Mouse (Mus musculus): ENCODE data around the gene Mtch2. TPM values are rescaled to one million over a fixed set of nuclear protein-coding genes. Genes with fewer than 3 reads are reported as not detected.
"Not testable (repeated sequence)": the region's sequence is repeated elsewhere in the genome, so short reads cannot be mapped to it uniquely, and the experiment has no call there.

Gene Mtch2
- polyA plus RNA-seq, 1 experiment from 2014 or later, result 188 TPM

DNA sequence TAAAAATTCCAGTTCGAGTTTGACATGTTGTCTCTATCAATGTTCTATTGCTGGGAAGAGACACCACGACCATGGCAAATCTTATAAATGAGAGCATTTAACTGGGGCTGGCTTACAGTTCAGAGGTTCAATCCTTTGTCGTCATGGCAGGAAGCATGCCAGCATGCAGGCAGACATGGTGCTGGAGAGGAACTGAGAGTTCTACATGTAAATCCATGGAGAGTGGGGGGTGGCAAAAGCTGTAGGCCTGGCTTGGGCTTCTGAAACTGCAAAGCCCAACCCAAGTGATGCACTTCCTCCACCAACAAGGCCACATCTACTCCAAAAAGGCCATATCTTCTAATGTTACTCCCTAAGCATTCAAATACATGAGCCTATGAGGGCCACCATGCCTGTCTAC, 26.1 kb upstream of the Mtch2 start:
- Histone ChIP-seq H3K9ac (ENCODE audit: low read depth, low read length) (no peak overlapping the region), H3K27ac (no peak overlapping the region), H3K4me2 (ENCODE audit: low read length) (no peak overlapping the region), H3K4me3 (replicated peaks; ENCODE audit: low read depth, low read length) (no peak overlapping the region), H3K27me3 (ENCODE audit: insufficient read depth, low read length) (no peaks in the 10 kb centered on the region), H3K9me3 (replicated peaks; ENCODE audit: low read length) (no peaks in the 10 kb centered on the region), H3K36me3 (ENCODE audit: insufficient read depth, low read length) (no peaks in the 10 kb centered on the region), H3K4me1 (replicated peaks; ENCODE audit: insufficient read depth, low read length) (no peaks in the 10 kb centered on the region)
- DNase-seq (ENCODE audit: low spot score) (no peak), ATAC-seq (replicated peaks; ENCODE audit: low FRiP score, low read depth) (no peak)
- TF ChIP-seq CTCF (IDR thresholded peaks at IDR 0.05; ENCODE audit: low read depth), result no peak
- WGBS, result 88% methylated on average over 3 of the region's 3 CpGs

DNA sequence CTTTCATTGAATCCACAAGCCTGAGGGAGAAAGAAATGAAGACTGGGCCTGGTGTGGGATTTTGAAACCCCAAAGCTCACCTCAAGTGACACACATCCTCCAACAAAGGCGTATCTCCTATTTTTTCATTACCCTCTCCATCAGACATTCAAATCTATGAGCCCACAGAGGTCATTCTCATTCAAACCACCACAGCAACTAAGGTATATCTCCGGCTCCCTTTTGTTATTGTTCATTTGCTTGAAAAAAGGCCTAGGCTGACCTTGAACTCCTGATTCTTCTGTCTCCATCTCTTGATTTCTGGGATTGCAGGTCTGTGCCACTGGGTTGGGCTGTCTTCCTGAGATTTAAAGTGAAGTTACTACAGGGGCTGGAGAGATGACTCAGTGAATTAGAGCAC, 24.0 kb upstream of the Mtch2 start:
- 83% methylated on average over 2 of the region's 2 CpGs for WGBS
- Histone ChIP-seq H3K4me1 (replicated peaks; ENCODE audit: insufficient read depth, low read length) (no peaks in the 10 kb centered on the region), H3K27ac (no peak overlapping the region), H3K9me3 (replicated peaks; ENCODE audit: low read length) (no peaks in the 10 kb centered on the region), H3K27me3 (ENCODE audit: insufficient read depth, low read length) (no peaks in the 10 kb centered on the region), H3K4me3 (replicated peaks; ENCODE audit: low read depth, low read length) (no peak overlapping the region), H3K4me2 (ENCODE audit: low read length) (no peak overlapping the region), H3K9ac (ENCODE audit: low read depth, low read length) (no peak overlapping the region), H3K36me3 (ENCODE audit: insufficient read depth, low read length) (no peaks in the 10 kb centered on the region)
- no peak for TF ChIP-seq CTCF (IDR thresholded peaks at IDR 0.05; ENCODE audit: low read depth)
- DNase-seq (ENCODE audit: low spot score), result no peak
- no peak for ATAC-seq (replicated peaks; ENCODE audit: low FRiP score, low read depth)

DNA sequence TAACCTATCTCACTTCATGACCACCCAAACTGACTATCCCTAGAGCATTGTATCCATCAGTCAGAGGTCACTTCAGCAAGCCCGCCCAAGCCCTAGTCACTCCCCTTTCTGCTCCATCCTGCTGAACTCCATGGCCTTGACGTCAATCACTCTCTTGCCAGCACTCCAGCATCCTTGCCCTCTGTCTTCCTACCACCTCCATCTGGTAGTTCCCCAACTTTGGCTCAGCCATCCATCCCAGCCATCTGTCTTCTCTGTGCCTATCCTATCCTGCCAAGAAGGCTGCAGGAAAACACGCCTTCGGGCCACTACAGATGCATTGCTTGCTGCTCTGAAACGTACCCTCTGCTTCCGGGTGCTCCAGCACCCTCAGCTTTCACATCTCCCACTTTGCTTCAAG, 23.2 kb upstream of the Mtch2 start:
- DNase-seq (ENCODE audit: low spot score), result no peak
- no peak overlapping the region for H3K4me2 ChIP-seq (ENCODE audit: low read length)
- H3K4me3 ChIP-seq (replicated peaks; ENCODE audit: low read depth, low read length), result no peak overlapping the region
- H3K9me3 ChIP-seq (replicated peaks; ENCODE audit: low read length), result no peaks in the 10 kb centered on the region
- H3K27ac ChIP-seq, result no peak overlapping the region
- 82% methylated on average over 6 of the region's 6 CpGs for WGBS
- H3K27me3 ChIP-seq (ENCODE audit: insufficient read depth, low read length), result no peaks in the 10 kb centered on the region
- H3K36me3 ChIP-seq (ENCODE audit: insufficient read depth, low read length), result no peaks in the 10 kb centered on the region
- no peaks in the 10 kb centered on the region for H3K4me1 ChIP-seq (replicated peaks; ENCODE audit: insufficient read depth, low read length)
- no peak for TF ChIP-seq CTCF (IDR thresholded peaks at IDR 0.05; ENCODE audit: low read depth)
- ATAC-seq (replicated peaks; ENCODE audit: low FRiP score, low read depth), result no peak
- no peak overlapping the region for H3K9ac ChIP-seq (ENCODE audit: low read depth, low read length)

DNA sequence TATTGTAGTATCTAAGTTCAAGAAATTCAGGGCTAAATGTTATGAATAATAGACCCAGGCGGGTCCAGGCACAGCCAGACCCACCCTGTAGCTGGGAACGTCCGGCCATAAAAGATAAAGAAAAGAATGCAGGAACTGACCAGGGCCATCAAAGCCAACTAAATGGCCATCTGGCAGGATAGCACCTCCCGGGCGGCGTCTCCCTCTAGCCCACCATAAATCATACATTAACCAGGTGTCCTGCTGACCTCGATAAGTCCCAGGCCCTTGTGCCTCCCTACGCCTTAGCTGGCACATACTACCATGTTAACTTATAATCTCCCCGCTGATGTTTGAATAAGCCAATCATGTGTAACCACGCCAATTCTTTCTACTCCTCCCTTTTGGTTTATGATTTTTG, 22.4 kb upstream of the Mtch2 start:
- H3K36me3 ChIP-seq (ENCODE audit: insufficient read depth, low read length); ATAC-seq (replicated peaks; ENCODE audit: low FRiP score, low read depth); H3K9ac ChIP-seq (ENCODE audit: low read depth, low read length); H3K27me3 ChIP-seq (ENCODE audit: insufficient read depth, low read length); H3K4me3 ChIP-seq (replicated peaks; ENCODE audit: low read depth, low read length); H3K4me1 ChIP-seq (replicated peaks; ENCODE audit: insufficient read depth, low read length); H3K4me2 ChIP-seq (ENCODE audit: low read length); H3K9me3 ChIP-seq (replicated peaks; ENCODE audit: low read length); H3K27ac ChIP-seq; DNase-seq (ENCODE audit: low spot score): not testable (repeated sequence)
- 30% methylated on average over 10 of the region's 10 CpGs for WGBS

DNA sequence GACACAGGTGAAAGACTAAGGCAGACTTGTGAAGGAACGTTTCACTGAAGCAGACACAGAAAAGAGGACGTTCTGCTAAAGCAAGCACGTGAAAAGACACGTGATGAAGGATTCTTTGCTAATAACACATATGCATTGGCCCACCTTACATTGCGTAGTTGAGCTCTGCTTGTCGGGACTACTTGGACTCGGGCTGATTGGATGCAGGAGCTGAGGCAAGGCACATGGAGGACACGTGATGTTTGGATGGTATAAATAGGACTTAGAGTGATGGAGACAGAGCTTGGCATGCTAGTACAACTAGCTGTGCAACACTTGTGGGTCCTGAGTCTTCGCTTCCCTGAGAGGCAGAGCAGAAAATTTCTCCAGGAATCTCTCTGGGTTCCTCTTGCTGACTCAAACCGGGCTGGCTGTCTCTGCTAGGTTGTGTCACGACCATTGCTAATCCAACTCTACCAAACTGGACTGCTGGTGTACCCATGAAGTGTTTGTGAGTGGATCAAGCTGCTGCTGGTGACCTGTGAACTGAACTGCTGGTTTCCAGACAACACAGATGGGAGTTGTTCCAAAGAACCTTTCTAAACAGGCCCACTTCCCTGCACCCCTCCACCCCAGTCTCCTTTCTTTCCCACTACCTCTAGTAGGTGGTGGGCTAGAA, 21.3 kb upstream of the Mtch2 start:
- ATAC-seq (replicated peaks; ENCODE audit: low FRiP score, low read depth), result no peak
- Histone ChIP-seq H3K27ac (no peak overlapping the region), H3K9ac (ENCODE audit: low read depth, low read length) (no peak overlapping the region), H3K9me3 (replicated peaks; ENCODE audit: low read length) (no peaks in the 10 kb centered on the region), H3K27me3 (ENCODE audit: insufficient read depth, low read length) (no peaks in the 10 kb centered on the region), H3K4me3 (replicated peaks; ENCODE audit: low read depth, low read length) (no peak overlapping the region), H3K4me2 (ENCODE audit: low read length) (no peak overlapping the region), H3K4me1 (replicated peaks; ENCODE audit: insufficient read depth, low read length) (no peaks in the 10 kb centered on the region), H3K36me3 (ENCODE audit: insufficient read depth, low read length) (no peaks in the 10 kb centered on the region)
- DNase-seq (ENCODE audit: low spot score), result no peak
- no peak for TF ChIP-seq CTCF (IDR thresholded peaks at IDR 0.05; ENCODE audit: low read depth)
- WGBS, result 86% methylated on average over 11 of the region's 11 CpGs

DNA sequence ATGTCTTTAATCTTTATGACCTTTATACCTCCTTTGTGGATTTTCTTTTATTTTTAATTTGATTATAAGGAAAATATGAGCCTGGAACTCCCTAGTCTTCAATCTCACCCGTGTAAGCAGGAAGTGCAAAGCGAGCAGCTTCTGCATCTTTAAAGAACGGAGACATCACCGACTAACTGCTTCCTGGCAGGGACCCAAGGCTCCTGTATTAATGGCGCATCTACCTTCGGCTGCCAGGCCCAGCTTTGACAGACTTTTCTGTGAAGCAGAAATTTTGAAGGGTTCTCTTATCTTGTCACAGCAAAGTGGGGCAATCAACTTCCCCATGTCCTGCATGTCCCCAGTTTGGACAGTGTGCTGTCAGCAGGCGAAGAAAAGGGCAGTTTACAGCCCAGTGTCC, 18.2 kb upstream of the Mtch2 start:
- TF ChIP-seq CTCF (IDR thresholded peaks at IDR 0.05; ENCODE audit: low read depth), result no peak
- Histone ChIP-seq H3K9me3 (replicated peaks; ENCODE audit: low read length) (no peaks in the 10 kb centered on the region), H3K27me3 (ENCODE audit: insufficient read depth, low read length) (no peaks in the 10 kb centered on the region), H3K9ac (ENCODE audit: low read depth, low read length) (no peak overlapping the region), H3K27ac (no peak overlapping the region), H3K4me3 (replicated peaks; ENCODE audit: low read depth, low read length) (no peak overlapping the region), H3K4me2 (ENCODE audit: low read length) (no peak overlapping the region), H3K36me3 (ENCODE audit: insufficient read depth, low read length) (no peaks in the 10 kb centered on the region), H3K4me1 (replicated peaks; ENCODE audit: insufficient read depth, low read length) (no peaks in the 10 kb centered on the region)
- ATAC-seq (replicated peaks; ENCODE audit: low FRiP score, low read depth), result no peak
- 57% methylated on average over 7 of the region's 7 CpGs for WGBS
- DNase-seq (ENCODE audit: low spot score), result no peak

DNA sequence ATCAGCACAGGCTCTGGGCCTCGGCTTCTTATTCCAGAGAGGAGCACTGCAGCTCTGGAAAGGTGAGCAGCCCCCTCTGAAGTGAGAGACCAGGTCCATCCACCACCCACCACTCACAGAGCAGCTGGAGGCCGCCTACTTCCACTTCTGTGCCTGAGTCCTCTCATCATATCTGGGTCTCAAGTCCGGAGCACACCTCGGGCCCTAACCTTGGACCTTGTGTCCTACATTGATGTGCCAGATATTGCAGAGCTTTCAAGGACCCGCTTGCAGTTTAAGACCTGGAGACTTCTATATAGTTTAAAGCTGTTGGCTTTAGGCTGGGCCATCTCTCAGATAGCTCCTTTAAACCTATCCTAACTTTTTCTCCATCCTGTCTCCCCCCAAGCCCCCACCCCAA, 13.5 kb upstream of the Mtch2 start:
- DNase-seq (ENCODE audit: low spot score) (no peak), ATAC-seq (replicated peaks; ENCODE audit: low FRiP score, low read depth) (no peak)
- Histone ChIP-seq H3K4me2 (ENCODE audit: low read length) (no peak overlapping the region), H3K9ac (ENCODE audit: low read depth, low read length) (no peak overlapping the region), H3K9me3 (replicated peaks; ENCODE audit: low read length) (no peaks in the 10 kb centered on the region), H3K27ac (no peak overlapping the region), H3K36me3 (ENCODE audit: insufficient read depth, low read length) (no peaks in the 10 kb centered on the region), H3K27me3 (ENCODE audit: insufficient read depth, low read length) (no peaks in the 10 kb centered on the region), H3K4me1 (replicated peaks; ENCODE audit: insufficient read depth, low read length) (no peaks in the 10 kb centered on the region), H3K4me3 (replicated peaks; ENCODE audit: low read depth, low read length) (no peak overlapping the region)
- TF ChIP-seq CTCF (IDR thresholded peaks at IDR 0.05; ENCODE audit: low read depth), result no peak
- 78% methylated on average over 5 of the region's 5 CpGs for WGBS

All from kidney, postnatal 0 days (tissue).